Mouse (Mus musculus): ENCODE results near the gene Tapbpl. TPM values are rescaled to one million over a fixed set of nuclear protein-coding genes. Genes with fewer than 3 reads are reported as not detected.

The Tapbpl gene
- total RNA-seq (2012; rRNA removed), result 4.2 and 6.4 TPM in 2 replicates

DNA sequence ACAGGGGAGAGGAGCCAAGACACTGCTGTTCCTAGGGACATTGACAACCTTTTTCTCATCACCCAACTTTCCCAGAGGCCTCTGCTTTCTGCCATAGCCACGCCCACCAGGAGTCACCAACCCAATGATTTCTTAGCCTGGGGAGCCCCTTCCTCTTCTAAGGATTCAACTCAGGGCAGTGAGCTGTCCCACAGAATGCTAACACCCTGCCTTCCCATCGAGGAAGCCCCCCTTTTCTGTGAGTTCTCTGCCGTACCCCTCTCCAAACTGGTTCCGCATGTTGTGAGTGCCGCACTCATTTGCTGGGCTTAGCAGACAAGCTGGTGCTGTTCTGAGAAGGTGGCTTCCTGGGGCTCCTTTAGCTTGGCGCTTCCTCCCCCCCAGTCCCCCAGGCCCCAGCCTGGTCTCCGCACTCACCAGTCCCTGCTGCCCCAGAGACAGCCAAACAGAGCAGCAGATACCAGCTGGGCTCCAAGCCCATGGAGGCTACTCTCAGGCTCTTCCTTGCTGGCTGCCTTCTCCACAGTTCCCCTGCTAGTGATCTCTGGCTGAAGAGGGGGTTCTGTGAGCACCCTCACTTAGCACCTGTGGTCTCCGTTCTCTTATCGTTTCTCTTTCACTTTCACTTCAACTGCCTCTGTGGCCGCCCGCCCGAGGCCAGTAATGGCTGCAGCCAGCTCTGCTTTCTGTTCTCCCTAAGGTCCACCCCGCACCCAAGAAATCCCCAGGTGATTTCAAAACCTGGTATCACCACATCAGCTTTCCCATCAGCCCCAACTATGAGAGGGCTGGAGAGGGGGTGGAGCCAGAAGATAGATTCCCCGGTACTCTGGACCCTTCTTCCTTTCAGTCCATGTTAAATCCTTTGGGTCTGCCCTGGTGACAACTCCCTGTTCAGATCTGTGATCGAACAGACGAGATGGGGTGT is at the start of gene Tapbpl:
Gene Tapbpl (minus strand): TSS at position 744 of the 928 bp plus-strand sequence.
- in situ Hi-C loops (cut with MboI; ENCODE audit: low sequenced_read_pairs in 2 of 2, unreplicated experiment in 2 of 2), result no loop called here
- Histone ChIP-seq H3K4me3 (ENCODE audit: insufficient read depth in 1 of 2, low read depth in 1 of 2, low read length in 2 of 2, poor library complexity in 1 of 2, severe bottlenecking in 1 of 2) (peak within 1 kb of the TSS; percentile 53 to 60), H3K9me3 (ENCODE audit: control insufficient read depth, insufficient read depth, low read depth, low read length) (no peaks in the 10 kb centered on the region), H3K9ac (ENCODE audit: insufficient read depth, low read depth, low read length, poor library complexity, severe bottlenecking) (peak within 1 kb of the TSS; percentile 79), H3K4me1 (ENCODE audit: control insufficient read depth in 2 of 2, insufficient read depth in 2 of 2, low read length in 2 of 2, poor library complexity in 1 of 2) (peaks cover 3 to 17% of the 10 kb centered on the region in 2 experiments; a peak in 3 of 4 replicates), H3K27ac (ENCODE audit: insufficient read depth, low read depth, low read length, poor library complexity, severe bottlenecking) (peak within 1 kb of the TSS; percentile 40; the same call in 1 of the 2 replicates), H3K36me3 (ENCODE audit: control insufficient read depth, insufficient read depth, low read length, poor library complexity, severe bottlenecking) (no peaks in the 10 kb centered on the region)
- no peak for TF ChIP-seq CHD2 (IDR thresholded peaks at IDR 0.05; ENCODE audit: low read depth, low read length)
- no peak for TF ChIP-seq HCFC1 (IDR thresholded peaks at IDR 0.05; ENCODE audit: borderline replicate concordance, insufficient read depth, low read length)
- 0 out of 2 replicates have a peak, but pooled peaks have one; percentile 26 for TF ChIP-seq ZNF384 (IDR thresholded peaks at IDR 0.05; ENCODE audit: low read depth, low read length)
- TF ChIP-seq ZC3H11A (IDR thresholded peaks at IDR 0.05; ENCODE audit: borderline replicate concordance, low read depth, low read length), result no peak
- TF ChIP-seq MAFK (IDR thresholded peaks at IDR 0.05; ENCODE audit: insufficient read depth, low read depth, low read length), result no peak
- DNase-seq (ENCODE audit: low read depth, low spot score), result peak; percentile 30

DNA sequence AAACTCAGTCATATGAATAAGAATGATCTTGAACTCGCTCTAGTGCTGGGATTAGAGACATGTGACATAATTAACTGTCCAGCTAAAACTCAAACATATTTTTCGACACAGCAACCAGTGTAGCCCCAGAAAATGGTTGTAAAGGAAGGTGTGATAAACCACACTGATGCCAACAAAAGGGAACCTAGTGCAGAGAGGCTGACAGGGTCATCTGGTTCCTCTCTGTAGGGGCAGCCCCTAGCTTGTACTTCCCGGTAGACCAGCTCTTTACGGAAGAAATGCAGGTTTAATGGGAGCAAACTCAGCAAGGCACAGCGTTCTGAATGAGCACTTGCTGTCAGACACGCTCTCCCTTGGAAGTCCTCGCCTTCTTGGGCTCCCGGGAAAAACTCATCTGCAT is 48.1 kb upstream of the Tapbpl start:
- Histone ChIP-seq H3K4me1 (ENCODE audit: control insufficient read depth in 2 of 2, insufficient read depth in 2 of 2, low read length in 2 of 2, poor library complexity in 1 of 2) (no peaks in the 10 kb centered on the region), H3K27ac (ENCODE audit: insufficient read depth, low read depth, low read length, poor library complexity, severe bottlenecking) (no peak overlapping the region), H3K4me3 (ENCODE audit: insufficient read depth in 1 of 2, low read depth in 1 of 2, low read length in 2 of 2, poor library complexity in 1 of 2, severe bottlenecking in 1 of 2) (no peak overlapping the region), H3K36me3 (ENCODE audit: control insufficient read depth, insufficient read depth, low read length, poor library complexity, severe bottlenecking) (peaks cover 6% of the 10 kb centered on the region; the same call in 1 of the 2 replicates), H3K9me3 (ENCODE audit: control insufficient read depth, insufficient read depth, low read depth, low read length) (no peaks in the 10 kb centered on the region), H3K9ac (ENCODE audit: insufficient read depth, low read depth, low read length, poor library complexity, severe bottlenecking) (no peak overlapping the region)
- TF ChIP-seq MAFK (IDR thresholded peaks at IDR 0.05; ENCODE audit: insufficient read depth, low read depth, low read length), result no peak
- TF ChIP-seq ZC3H11A (IDR thresholded peaks at IDR 0.05; ENCODE audit: borderline replicate concordance, low read depth, low read length), result no peak
- no peak for TF ChIP-seq ZNF384 (IDR thresholded peaks at IDR 0.05; ENCODE audit: low read depth, low read length)
- no peak for TF ChIP-seq HCFC1 (IDR thresholded peaks at IDR 0.05; ENCODE audit: borderline replicate concordance, insufficient read depth, low read length)
- no peak for TF ChIP-seq CHD2 (IDR thresholded peaks at IDR 0.05; ENCODE audit: low read depth, low read length)
- in situ Hi-C loops (cut with MboI; ENCODE audit: low sequenced_read_pairs in 2 of 2, unreplicated experiment in 2 of 2), result no loop called here
- no peak for DNase-seq (ENCODE audit: low read depth, low spot score)

GRCm38 (mm10) chr6:125274841-125275563 is 43.3 kb upstream of the Tapbpl start:
- H3K9me3 ChIP-seq (ENCODE audit: control insufficient read depth, insufficient read depth, low read depth, low read length), result no peaks in the 10 kb centered on the region
- no peak for DNase-seq (ENCODE audit: low read depth, low spot score)
- in situ Hi-C loops (cut with MboI; ENCODE audit: low sequenced_read_pairs in 2 of 2, unreplicated experiment in 2 of 2), result no loop called here
- TF ChIP-seq ZNF384 (IDR thresholded peaks at IDR 0.05; ENCODE audit: low read depth, low read length) (no peak), MAFK (IDR thresholded peaks at IDR 0.05; ENCODE audit: insufficient read depth, low read depth, low read length) (peak; percentile 63), HCFC1 (IDR thresholded peaks at IDR 0.05; ENCODE audit: borderline replicate concordance, insufficient read depth, low read length) (no peak), CHD2 (IDR thresholded peaks at IDR 0.05; ENCODE audit: low read depth, low read length) (no peak), ZC3H11A (IDR thresholded peaks at IDR 0.05; ENCODE audit: borderline replicate concordance, low read depth, low read length) (peak; percentile 67)
- H3K4me3 ChIP-seq (ENCODE audit: insufficient read depth in 1 of 2, low read depth in 1 of 2, low read length in 2 of 2, poor library complexity in 1 of 2, severe bottlenecking in 1 of 2), result no peak overlapping the region
- peaks cover 0 to 4% of the 10 kb centered on the region in 2 experiments; a peak in 1 of 4 replicates for H3K4me1 ChIP-seq (ENCODE audit: control insufficient read depth in 2 of 2, insufficient read depth in 2 of 2, low read length in 2 of 2, poor library complexity in 1 of 2)
- no peak overlapping the region for H3K9ac ChIP-seq (ENCODE audit: insufficient read depth, low read depth, low read length, poor library complexity, severe bottlenecking)
- H3K27ac ChIP-seq (ENCODE audit: insufficient read depth, low read depth, low read length, poor library complexity, severe bottlenecking), result no peak overlapping the region
- H3K36me3 ChIP-seq (ENCODE audit: control insufficient read depth, insufficient read depth, low read length, poor library complexity, severe bottlenecking), result no peaks in the 10 kb centered on the region

GRCm38 (mm10) chr6:125272228-125272785 is 40.6 kb upstream of the Tapbpl start:
- Histone ChIP-seq H3K9ac (ENCODE audit: insufficient read depth, low read depth, low read length, poor library complexity, severe bottlenecking) (no peak overlapping the region), H3K9me3 (ENCODE audit: control insufficient read depth, insufficient read depth, low read depth, low read length) (no peaks in the 10 kb centered on the region), H3K36me3 (ENCODE audit: control insufficient read depth, insufficient read depth, low read length, poor library complexity, severe bottlenecking) (no peaks in the 10 kb centered on the region), H3K4me1 (ENCODE audit: control insufficient read depth in 2 of 2, insufficient read depth in 2 of 2, low read length in 2 of 2, poor library complexity in 1 of 2) (peaks cover 0 to 4% of the 10 kb centered on the region in 2 experiments; a peak in 1 of 4 replicates), H3K4me3 (ENCODE audit: insufficient read depth in 1 of 2, low read depth in 1 of 2, low read length in 2 of 2, poor library complexity in 1 of 2, severe bottlenecking in 1 of 2) (no peak overlapping the region), H3K27ac (ENCODE audit: insufficient read depth, low read depth, low read length, poor library complexity, severe bottlenecking) (no peak overlapping the region)
- in situ Hi-C loops (cut with MboI; ENCODE audit: low sequenced_read_pairs in 2 of 2, unreplicated experiment in 2 of 2), result no loop called here
- no peak for DNase-seq (ENCODE audit: low read depth, low spot score)
- TF ChIP-seq HCFC1 (IDR thresholded peaks at IDR 0.05; ENCODE audit: borderline replicate concordance, insufficient read depth, low read length), result no peak
- TF ChIP-seq CHD2 (IDR thresholded peaks at IDR 0.05; ENCODE audit: low read depth, low read length), result no peak
- no peak for TF ChIP-seq MAFK (IDR thresholded peaks at IDR 0.05; ENCODE audit: insufficient read depth, low read depth, low read length)
- TF ChIP-seq ZNF384 (IDR thresholded peaks at IDR 0.05; ENCODE audit: low read depth, low read length), result no peak
- TF ChIP-seq ZC3H11A (IDR thresholded peaks at IDR 0.05; ENCODE audit: borderline replicate concordance, low read depth, low read length), result no peak
